7 mouse cellular contexts compared by ENCODE assay signal in genomic region chr11:119090076-119090960, GRCm38 (mm10). TPM values are rescaled to one million over a fixed set of nuclear protein-coding genes. Genes with fewer than 3 reads are reported as not detected.
DNase-seq lines count a peak whose midpoint lies in the region; TF ChIP-seq lines count a peak whose summit lies in the region.

No protein-coding gene starts in this region.

- H3K4me3 ChIP-seq in C2C12 (ENCODE audit: insufficient read depth, poor library complexity, severe bottlenecking): peak overlapping the region; percentile 26
- H3K4me3 ChIP-seq in limb, embryonic 10.5 days: peak overlapping the region; percentile 63

- TF ChIP-seq CTCF in C2C12 (IDR thresholded peaks at IDR 0.05; ENCODE audit: control insufficient read depth, insufficient read depth, insufficient read length): no peak

- no peaks in the 10 kb centered on the region for H3K79me3 ChIP-seq in C2C12 (ENCODE audit: low read depth)

- peaks cover 64% of the 10 kb centered on the region for H3K4me1 ChIP-seq in limb, embryonic 10.5 days

- H3K27ac ChIP-seq in limb, embryonic 10.5 days: peak overlapping the region; percentile 85

- no peaks in the 10 kb centered on the region for H3K36me3 ChIP-seq in C2C12 (ENCODE audit: control insufficient read depth, insufficient read depth)
- no peaks in the 10 kb centered on the region for H3K36me3 ChIP-seq in limb, embryonic 10.5 days

- DNase-seq in B cell, adult 2 months: peak; percentile 34 to 43
- peak; percentile 28 for DNase-seq in embryo, embryonic 10 days (ENCODE audit: low spot score)
- peak; percentile 31 to 33 for DNase-seq in heart, postnatal 14 days
- DNase-seq in limb, embryonic 10.5 days (ENCODE audit: low spot score): peak; percentile 81
- peak; percentile 73 for DNase-seq in neural tube, embryonic 10.5 days (ENCODE audit: extremely low spot score, low spot score)
- DNase-seq in layer of hippocampus, postnatal 36 days: no peak

- peak overlapping the region; percentile 43 for H3ac ChIP-seq in C2C12 (ENCODE audit: control insufficient read depth, insufficient read length, low read depth)

- intact Hi-C loops in heart, postnatal 14 days (cut with DNase I): loop anchor here (1.0 to 2.0 kb wide), 2 partner anchors 35 to 96 kb away; no protein-coding TSS in a partner anchor

- no peaks in the 10 kb centered on the region for H3K9me3 ChIP-seq in limb, embryonic 10.5 days (replicated peaks)

- H3K27me3 ChIP-seq in C2C12 (ENCODE audit: control insufficient read depth, insufficient read depth, insufficient read length): peaks cover 7% of the 10 kb centered on the region
- peaks cover 90% of the 10 kb centered on the region for H3K27me3 ChIP-seq in limb, embryonic 10.5 days (ENCODE audit: low read depth, poor library complexity, severe bottlenecking)

- peaks cover 1% of the 10 kb centered on the region for H3K79me2 ChIP-seq in C2C12 (ENCODE audit: control insufficient read depth, insufficient read depth)

- WGBS in limb, embryonic 10.5 days: under 1% methylated on average over 75 of the region's 75 CpGs

TF ChIP-seq in C2C12, 6 proteins besides CTCF, POLR2A, EP300 and RAD21:
- no peak for TF ChIP-seq MYOG (IDR thresholded peaks at IDR 0.05; ENCODE audit: control insufficient read depth, extremely low read depth, insufficient read length)
- TF ChIP-seq MYOD1 (IDR thresholded peaks at IDR 0.05; ENCODE audit: control insufficient read depth, insufficient read length, low read depth): no peak
- no peak for TF ChIP-seq CEBPB (IDR thresholded peaks at IDR 0.05; ENCODE audit: low read depth)
- no peak for TF ChIP-seq FOSL1 (IDR thresholded peaks at IDR 0.05; ENCODE audit: insufficient read depth, low read length, poor library complexity, severe bottlenecking)
- no peak for TF ChIP-seq USF1 (IDR thresholded peaks at IDR 0.05; ENCODE audit: low read depth)

RNA-seq across cellular contexts. Expression of gene Cbx4, which starts 4.3 kb away (rescaled TPM):
- 12.1 TPM for polyA plus RNA-seq in C2C12 (2012; fragmentation: generic; extraction: Trizol)
- total RNA-seq in heart, postnatal 14 days (2021): 10 to 100 TPM; 15.2 to 17.8 TPM
- 4.3 and 7.1 TPM in 2 replicates for polyA plus RNA-seq in limb, embryonic 10.5 days (2016; fragmentation: Nextera tagmentation; extraction: Ambion mirVana)
- total RNA-seq in layer of hippocampus, postnatal 36 days (2021): 10 to 100 TPM; 57.3 to 59.4 TPM

RNA-seq across cellular contexts. Expression of gene Cbx8, which starts 49.5 kb away (rescaled TPM):
- 6.4 TPM for polyA plus RNA-seq in C2C12 (2012; fragmentation: generic; extraction: Trizol)
- total RNA-seq in heart, postnatal 14 days (2021): 1 to 10 TPM; 6.0 to 6.1 TPM
- polyA plus RNA-seq in limb, embryonic 10.5 days (2016; fragmentation: Nextera tagmentation; extraction: Ambion mirVana): 12.2 and 15.1 TPM in 2 replicates
- total RNA-seq in layer of hippocampus, postnatal 36 days (2021): 10 to 100 TPM; 11.2 to 13.6 TPM

Comparison
In these comparisons a context has a peak if more than half of its experiments do, and no peak if none do; other contexts are left out.
1. DNase-seq: peak in B cell, adult 2 months (2 of 2), embryo, embryonic 10 days (single experiment), heart, postnatal 14 days (2 of 2), limb, embryonic 10.5 days (single experiment) and neural tube, embryonic 10.5 days (single experiment); none in layer of hippocampus, postnatal 36 days (0 of 2).